Mouse (Mus musculus) monocyte, adult 2 months (primary cell): ENCODE data around the gene Men1.
A peak's percentile ranks its signal among the peaks of the same experiment; 100 is the strongest.
"Not testable (repeated sequence)": the region's sequence is repeated elsewhere in the genome, so short reads cannot be mapped to it uniquely, and the experiment has no call there.

ENCODE experiments used
- DNase-seq, 2 experiments: peaks; one replicate each; pipeline ENCODE4 v3.0.0; 2022; ENCODE audit warnings: low spot score in 2 of 2, low read depth in 1 of 2

Gene Men1

DNA sequence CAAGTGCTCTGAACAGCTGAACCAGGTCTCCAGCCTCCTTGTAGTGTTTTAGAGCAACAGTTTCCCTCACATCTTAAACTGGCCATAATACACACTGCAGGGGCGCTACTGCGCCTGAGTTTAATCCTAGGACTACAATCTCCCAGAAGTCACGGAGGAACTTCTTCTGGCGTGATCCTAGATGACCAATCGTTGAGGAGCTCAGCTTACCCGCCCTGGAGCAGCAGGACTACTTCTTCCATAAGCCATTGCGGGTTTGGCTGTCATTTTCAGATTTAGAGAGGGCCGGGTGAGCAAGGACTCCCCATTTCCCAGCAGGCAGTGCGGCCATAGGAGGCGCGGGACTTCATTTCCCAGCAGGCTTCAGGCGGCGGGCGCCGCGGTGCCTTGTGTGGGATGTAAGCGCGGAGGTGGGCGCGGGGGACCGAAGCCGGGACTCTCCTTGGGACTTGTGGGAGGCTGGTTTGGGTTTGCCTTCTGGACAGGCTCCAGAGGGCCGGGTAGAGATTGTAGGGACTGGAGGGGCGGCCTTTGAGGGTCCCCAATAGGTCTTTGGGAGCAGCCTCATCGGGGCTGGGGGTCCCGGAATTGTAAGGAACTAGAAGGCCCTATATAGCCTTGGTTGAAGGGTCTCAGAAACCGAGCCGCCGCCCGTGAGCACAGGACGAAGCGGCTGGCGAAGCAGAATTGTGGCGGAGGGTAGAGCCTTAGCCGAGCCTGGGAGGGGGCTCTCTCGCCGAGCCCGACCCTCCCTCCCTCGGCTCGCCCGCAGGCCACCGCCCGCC, at the start of gene Men1:
Men1 (plus strand) TSS at position 307 of the 785 bp plus-strand sequence.
- DNase-seq, result peak; percentile 78 to 80

DNA sequence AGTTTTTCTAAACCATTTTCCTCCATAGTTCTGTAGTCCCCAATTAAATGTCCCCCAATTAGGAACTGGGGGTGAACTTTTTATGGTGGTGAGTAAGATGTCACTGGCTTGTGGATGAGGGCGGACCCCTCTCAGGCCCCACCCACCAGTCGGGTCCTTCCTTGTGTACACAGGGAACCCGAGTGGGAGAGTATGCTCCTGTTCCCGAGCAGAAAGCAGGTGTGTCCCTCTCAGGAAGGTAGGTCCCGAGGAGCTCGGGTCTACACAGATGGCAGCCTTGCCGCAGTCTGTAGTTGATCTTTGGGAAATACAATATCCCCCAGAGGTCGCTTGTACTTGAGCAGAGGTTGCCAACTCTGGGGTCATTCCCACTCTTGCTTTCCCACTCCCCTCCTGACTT, 49.6 kb upstream of the Men1 start:
- DNase-seq, result no peak

DNA sequence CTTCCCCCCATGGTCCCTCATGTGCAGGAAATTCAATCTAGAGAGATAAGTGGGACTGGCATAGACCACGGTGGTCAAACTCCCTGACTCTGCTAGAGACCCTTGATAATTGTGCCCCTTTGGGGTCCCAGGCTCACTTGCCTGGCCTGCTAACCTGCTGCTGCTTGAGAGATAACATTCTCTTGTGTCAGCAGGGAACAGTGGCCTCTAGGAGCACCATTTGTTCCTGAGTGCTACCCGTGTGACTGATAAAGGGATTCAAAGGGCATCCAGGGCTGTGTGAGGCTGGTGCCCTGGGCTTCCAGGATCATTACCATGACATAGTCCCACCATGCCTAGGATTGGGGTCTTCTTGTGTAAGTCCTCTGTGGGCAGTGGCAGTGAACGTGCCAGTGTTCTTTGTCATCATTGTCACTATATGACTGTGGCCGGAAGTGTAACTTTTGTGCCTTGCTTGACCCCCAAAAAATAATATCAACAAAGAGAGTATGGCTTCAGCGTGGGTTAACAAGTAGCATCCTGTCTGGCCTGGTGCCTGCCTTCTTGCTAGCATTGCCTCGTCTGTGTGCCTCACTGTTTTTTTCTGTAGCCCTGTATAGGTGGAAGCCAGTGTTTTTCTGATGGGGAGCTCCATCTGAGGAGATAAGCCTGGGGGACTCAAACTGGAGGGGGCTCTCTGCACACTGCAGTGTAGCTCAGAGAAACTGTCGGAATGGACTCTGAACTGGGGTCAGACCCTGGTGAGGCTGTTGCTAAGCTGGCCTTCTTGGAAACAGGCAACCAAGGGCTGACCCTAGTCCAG, 48.9 kb upstream of the Men1 start:
- no peak for DNase-seq

DNA sequence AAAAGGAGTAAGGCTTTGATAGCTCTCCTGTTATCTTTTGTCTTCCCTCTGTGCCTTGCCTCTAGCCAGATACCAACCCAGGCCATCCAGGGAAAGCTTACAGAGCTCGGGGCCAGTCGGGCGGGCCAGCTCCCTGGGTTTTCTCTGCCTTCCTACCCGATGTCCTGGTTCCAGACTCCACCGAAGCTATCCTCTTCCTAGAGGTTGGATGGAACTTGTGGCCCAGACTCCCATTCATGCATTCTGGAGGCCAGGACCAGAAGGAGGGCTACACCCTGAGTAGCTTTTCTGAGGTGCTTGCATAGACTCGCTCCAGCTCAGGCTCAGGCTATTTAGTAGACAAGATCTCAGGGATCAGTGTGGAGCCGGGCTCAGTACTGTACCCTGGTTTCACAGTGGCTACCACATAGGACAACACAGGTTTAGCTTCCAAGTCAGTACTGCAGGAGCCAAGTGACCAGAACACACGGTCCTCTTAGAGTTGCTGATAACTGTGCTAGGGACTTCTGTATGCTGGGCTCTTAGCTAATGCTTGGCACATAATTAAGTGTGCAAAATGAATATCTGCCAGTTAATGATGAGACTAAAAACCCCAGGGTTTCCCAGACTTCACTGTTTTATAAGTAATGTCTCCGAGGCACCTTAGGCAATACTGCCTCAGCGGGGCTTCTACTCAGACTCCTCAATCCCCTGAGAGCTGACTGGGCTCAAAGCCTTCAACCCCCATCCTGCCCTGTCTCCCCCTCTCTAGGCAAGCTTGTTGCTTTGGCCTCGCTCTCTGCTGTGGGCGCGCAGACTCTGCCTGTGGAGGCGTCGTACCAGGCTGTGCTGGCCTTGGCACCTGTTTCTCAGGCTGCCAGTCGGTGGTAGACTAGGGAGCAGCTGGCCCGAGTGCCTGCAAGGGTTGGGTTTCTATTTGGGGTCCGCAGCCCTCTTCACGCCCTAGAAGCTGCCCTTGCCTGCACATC, 48.1 kb upstream of the Men1 start:
- DNase-seq, result no peak

DNA sequence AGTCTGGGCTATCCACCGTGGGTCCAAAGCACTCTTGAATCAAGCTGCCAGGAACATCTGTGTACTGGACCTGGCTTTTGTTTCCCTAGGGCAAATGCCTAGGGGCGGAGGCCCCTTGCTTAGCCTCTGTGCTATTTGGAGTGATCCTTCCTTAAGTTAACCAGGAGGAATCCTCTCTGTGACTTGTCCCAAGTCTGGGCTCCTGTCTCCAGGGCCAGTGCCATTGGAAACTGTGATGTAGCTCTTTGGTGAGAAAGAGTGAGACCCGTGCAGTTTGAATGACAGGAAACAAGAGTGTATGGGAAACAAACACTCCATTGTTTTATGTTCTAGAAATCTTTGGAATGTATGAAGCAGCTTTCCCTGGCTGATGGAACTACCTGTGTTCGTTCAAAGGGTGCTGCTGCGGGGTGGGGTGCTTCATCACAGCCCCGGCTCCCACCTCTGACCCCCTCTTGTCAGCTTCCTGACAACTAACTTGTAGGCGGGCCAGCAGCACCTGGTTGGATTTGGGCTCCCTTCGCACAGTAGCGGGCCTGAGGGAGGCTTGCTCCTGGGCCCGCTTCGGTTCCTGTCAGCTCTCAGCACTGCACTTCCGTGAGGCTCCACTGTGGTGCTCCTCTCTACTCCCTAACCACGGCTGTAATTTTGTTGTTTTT, 46.4 kb upstream of the Men1 start:
- no peak for DNase-seq

DNA sequence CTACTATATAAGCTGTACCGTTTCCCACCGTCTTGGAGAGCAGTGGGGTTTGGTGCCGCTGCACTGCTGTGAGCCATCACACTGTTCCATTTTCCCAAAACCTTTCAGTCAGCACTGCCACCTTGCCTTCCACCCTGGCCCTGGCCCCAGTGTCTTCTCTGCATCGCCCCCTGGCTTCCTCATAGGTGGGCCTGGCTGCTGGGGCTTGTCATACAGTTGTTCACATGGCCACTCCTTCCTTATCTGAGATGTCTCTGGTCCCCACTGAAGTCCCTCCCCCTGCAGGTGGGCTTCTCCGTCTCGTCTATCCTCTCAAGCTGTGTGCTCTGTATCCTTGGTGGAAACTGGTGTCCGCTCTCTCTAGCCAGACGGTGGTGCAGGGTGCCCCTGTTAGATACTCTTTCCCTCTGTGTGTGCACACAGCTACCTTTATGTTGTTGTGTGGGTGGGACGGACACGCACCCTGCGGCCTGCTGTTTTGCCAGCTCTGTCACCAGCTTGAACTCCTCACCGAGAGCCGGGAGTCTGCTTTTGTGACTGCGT, 45.0 kb upstream of the Men1 start:
- DNase-seq, result no peak

DNA sequence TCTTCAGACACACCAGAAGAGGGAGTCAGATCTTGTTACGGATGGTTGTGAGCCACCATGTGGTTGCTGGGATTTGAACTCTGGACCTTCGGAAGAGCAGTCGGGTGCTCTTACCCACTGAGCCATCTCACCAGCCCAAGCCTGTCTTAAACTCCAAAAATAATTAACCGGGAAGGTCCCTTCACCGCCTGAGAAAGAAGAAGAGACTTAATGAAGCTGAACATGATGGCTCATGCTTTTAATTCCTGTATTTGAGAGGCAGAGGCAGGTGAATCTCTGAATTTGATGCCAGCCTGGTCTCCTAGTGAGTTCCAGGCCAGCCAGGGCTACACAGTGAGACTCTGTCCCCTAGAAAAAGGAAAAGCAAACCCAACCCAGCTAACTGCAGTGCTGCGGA, 44.1 kb upstream of the Men1 start:
- DNase-seq, result not testable (repeated sequence)

DNA sequence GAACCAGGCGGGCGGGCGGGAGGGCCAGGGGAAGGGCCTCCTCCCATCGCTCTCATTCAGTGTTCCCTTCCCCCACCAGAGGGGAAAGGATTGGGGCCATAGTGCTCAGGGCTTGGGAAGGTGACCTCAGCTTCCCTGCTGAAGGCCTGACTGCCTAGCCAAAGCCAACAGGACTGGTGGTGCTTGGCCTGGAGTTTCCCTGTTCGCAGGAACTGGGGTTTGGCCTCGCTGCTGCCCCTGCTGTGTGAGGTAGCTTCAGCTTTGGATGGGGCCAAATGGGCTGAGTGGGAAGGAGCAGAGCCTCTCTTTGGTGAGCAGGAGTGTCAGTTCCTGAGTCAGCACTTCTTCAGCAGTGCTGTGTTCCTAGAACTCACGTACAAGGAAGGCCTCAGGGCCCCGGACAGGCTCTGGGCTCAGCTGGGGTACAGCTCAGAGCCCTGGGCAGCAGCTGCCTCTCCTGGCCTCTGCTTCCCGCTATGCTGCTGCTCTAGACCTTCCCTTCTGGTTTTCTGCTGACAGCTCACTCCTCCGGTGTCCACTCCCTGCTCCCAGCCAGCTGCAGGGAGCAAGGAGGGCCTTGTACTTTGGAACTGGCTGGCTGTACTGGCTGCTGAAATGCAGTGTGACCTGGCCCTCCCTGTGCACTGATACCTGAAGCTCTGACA, 43.5 kb upstream of the Men1 start:
- DNase-seq, result no peak

DNA sequence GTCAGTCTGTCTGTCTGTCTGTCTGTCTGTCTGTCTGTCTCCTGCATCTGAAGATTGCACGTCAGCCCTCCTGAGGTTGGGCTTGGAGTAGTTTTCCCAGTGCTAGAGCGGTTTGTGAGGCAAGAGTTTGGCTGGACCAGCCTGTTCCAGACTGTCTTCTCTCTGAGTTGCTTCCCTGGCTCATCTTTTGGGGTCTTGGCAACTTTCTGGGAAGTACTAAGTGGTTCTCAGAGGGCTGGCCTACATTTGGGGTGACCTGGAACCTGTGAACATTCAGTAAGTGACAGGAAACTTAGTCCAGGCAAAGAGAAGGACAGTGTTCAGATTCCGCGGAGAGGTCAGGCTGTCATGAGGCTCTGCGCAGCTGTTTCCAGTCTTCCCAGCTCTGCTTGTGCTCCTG, 42.5 kb upstream of the Men1 start:
- no peak for DNase-seq

DNA sequence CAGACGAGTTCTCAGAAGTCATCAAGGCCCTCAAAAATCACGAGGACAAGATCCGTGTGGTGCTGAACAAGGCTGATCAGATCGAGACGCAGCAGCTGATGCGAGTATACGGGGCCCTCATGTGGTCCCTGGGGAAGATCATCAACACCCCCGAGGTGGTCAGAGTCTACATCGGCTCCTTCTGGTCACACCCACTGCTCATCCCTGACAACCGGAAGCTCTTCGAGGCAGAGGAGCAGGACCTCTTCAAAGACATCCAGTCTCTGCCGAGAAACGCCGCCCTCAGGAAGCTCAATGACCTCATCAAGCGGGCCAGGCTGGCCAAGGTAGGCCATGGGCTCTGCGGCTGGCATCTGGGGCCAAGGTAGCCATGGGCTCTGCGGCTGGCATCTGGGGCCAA, 40.5 kb upstream of the Men1 start:
- DNase-seq, result no peak

DNA sequence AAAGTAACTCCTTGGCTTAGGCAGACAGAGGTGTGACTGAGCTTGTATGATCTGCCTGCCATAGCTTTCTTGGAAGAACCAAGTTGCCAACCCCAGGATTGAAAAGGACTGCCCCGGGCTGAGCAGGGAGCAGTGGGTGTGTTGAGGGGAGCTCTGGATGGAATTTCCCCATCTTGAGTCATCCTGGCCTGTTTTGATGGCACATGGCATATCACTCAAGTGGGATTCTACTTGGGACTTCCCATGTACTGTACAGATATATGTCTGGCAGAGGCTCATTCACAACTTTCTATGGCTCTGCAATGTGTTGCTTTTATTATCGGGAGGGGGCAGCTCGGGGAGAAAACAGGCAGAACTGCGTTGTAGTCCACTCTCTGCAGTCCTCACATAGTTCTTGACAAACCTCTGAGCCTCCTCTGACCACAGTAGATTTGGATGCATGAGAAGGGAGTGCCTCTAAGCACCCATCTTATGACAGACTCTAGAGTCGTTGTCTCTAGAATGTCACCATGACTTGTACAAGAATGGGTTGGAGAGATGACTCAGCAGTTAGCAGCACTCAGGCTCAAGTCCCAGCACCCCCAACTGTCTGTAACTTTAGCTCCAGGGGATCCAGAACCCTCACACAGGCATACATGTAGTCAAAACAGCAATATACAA, 38.1 kb upstream of the Men1 start:
- DNase-seq, result no peak

DNA sequence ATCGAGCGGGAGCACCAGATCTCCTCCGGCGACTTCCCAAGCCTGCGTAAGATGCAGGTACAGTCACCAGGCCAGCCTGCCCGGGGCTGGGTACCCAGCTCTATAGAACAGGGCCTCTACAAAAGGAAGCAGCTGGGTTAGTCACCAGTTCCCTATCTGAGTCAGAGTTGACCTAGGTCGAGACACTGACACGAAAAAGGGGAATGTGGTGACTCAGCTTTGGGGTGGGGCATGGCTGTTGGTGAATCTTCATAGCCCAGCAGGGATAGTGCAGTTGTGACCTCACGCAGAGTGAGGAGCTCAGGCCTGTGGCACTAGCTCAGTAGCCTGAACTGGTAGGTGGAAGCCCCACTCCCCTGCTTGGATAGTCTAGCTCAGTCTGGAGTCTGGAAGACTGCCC, 37.1 kb upstream of the Men1 start:
- peak; percentile 86 to 91 for DNase-seq

DNA sequence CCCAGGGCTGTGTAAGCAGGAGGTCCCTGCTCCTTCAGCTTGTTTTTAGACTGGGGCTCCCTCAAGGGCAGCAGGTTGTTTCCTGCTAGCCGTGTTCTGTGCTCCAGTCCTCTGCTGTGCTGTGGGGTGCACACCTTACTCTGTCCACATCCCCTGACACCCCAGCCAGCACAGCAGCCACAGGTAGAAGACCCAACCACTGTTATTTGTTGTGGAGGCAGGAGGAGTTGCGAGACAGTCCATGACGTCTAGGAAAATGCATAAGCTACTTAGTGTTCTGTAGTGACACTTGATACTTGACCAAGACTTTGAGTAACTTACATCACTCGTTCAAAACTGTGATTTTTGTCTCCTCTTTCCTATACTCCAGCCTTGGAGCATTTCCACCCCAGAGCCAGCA, 35.8 kb upstream of the Men1 start:
- DNase-seq, result no peak

DNA sequence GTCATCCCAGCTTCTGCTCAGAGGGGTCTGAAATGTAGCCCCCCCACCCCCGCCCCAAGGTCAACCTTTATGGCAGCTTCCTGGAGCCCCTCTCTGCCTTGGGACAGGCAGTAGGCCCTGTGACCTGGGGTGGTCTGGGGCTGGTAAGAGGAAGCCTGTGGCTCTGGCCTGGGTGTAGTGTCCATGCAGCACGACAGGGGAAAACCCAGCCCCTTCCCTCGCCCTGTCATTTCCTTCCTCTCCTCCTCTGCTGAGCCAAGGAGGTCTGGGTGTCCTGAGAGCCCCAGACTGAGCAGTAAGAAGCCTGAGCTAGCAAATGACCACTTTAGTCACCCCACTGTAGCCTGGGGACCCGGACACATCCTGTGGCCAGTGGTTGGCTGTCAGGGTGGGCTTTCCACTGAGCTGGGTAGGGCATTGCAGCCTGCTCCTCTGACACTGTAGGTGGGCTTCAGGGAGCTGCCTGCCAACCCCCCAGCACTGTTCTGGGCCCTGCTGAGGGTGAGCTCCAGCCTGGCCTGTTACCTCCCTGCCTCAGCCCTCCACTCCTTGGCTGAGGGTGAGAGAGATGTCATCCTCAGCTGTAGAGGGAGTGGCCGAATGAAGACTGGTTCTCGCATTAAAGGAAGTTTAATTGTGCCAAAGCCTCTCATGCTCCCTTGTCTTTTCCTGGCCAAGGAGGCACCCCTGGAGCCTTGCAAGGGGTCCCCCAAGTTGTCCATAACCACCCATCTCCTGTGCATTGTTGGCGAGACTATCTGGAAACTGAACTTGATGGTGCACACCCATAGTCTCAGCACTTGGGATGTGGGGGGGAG, 35.1 kb upstream of the Men1 start:
- peak in 1 of 2 experiments; percentile 71 for DNase-seq

DNA sequence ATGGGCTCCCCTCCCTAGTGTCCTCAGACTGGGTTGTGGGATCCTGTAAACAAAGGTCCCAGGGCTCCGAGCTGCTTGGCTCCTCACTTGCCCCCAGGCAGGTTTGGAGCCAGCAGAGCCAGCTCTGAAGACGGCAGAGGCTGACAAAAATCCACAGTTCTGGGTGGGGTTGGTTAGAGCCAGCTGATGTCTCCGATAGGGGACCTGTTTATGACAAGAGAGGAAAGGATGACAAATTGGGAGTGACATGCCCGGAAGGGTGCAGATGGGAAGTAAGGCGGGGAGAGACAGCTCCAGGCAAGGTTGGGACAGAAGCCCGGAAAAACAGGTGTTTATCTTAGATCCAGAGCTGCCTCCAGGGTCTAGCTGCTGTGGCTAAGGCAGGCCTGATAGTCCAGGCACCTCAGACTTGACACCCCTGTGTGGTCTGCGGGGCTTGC, 34.4 kb upstream of the Men1 start:
- DNase-seq, result no peak

DNA sequence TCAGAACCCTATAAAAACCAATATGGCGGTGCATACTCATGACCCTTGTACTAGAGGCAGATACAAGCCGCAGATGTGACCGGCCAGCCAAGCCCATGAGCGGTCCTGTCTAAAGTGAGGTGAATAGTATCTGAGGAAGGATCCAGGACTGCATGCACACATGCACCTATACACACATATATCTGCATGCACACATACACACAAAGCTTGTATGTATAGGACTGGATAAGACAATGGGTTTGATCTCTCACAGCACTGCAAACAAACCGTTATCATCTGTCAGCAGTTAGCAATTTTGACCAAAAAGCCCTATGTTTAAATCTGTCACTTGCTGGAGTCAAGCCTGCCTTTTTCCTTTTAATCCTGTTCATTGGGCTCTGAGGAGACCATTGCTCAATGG, 32.7 kb upstream of the Men1 start:
- no peak for DNase-seq

DNA sequence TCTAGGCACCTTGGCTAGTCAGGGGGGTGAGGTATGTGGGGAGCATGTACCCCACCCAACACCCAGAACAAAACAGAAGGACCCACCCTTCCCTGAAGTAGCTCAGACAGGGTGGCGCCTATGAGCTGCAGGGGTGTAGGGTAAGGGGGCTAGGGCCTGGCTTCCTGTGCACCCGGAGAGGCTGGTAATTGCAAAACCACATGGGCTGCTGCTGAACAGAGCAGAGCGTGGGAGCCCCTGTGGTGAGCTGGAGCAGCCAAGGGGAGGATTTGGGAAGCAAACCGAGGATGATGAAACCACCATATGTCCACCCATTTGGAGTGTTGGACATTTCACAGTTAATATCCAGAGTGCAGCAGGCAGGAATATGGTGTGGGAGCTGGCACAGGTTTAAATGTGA, 32.3 kb upstream of the Men1 start:
- no peak for DNase-seq

DNA sequence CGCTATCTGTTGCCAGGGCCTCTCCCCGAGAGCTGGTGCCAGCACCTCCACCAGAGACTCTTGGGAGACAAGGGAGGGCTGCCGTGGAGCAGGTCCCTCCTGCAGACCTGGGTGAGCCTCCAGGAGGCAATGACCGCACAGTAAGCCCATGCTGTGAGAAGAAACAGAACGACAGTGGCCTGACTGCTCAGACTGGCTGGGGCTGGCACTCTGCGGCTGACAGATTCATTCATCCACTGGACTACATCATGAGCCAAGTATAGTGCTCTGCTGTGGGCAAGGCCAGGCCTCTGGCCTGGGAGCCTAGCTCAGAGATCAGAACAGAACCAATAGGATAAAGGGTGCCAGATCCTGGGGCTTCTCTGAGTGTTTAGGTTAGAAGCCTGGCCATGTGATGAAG, 30.9 kb upstream of the Men1 start:
- no peak for DNase-seq
